10 mouse cellular contexts compared by ENCODE assay signal in genomic region chr5:64044790-64045189, GRCm38 (mm10). TPM values are rescaled to one million over a fixed set of nuclear protein-coding genes. Genes with fewer than 3 reads are reported as not detected.
DNase-seq lines count a peak whose midpoint lies in the region; TF ChIP-seq lines count a peak whose summit lies in the region.
"Had no signal": no experiment of that assay in that cellular context is flagged by ENCODE, and none has a peak within 500 bp of the region (broad histone marks: within the 10 kb centered on the region; RNA-seq: fewer than 3 reads in every experiment).

No protein-coding gene starts in this region.

- no peak overlapping the region for H3K4me3 ChIP-seq in cortical plate, adult 2 months (ENCODE audit: insufficient read depth, low read length)
- peak overlapping the region; percentile 17 for H3K4me3 ChIP-seq in macrophage (ENCODE audit: inconsistent target)
- H3K4me3 ChIP-seq: limb, embryonic 13.5 days had no signal

- TF ChIP-seq CTCF in cortical plate, adult 2 months (IDR thresholded peaks at IDR 0.05; ENCODE audit: extremely low read depth, insufficient read depth, low read length): no peak

- DNase-seq in spleen, adult 18-20 months: peak; percentile 12 to 28
- DNase-seq in spleen, postnatal 14 days (ENCODE audit: low spot score in 2 of 2): no peak
- DNase-seq in thymus, postnatal 25 days: peak; percentile 53
- DNase-seq in lung, postnatal 14 days: no peak
- DNase-seq in urinary bladder, adult 2 months (ENCODE audit: low spot score): no peak
- no peak for DNase-seq in ovary, adult 18-20 months (ENCODE audit: low spot score)
- DNase-seq: heart, postnatal 14 days had no signal

- H3K4me1 ChIP-seq in cortical plate, adult 2 months (ENCODE audit: control insufficient read depth, insufficient read depth, low read length): no peaks in the 10 kb centered on the region

- H3K36me3 ChIP-seq in macrophage (ENCODE audit: inconsistent target): no peaks in the 10 kb centered on the region
- H3K36me3 ChIP-seq: limb, embryonic 13.5 days had no signal

- 6% methylated on average over 18 of the region's 18 CpGs for WGBS in macrophage (ENCODE audit: missing documents)

- TF ChIP-seq POLR2A in cortical plate, adult 2 months (IDR thresholded peaks at IDR 0.05; ENCODE audit: extremely low read depth, insufficient read depth, low read length): 0 out of 2 replicates have a peak, but pooled peaks have one; percentile 33

- H3K27ac ChIP-seq in cortical plate, adult 2 months (ENCODE audit: insufficient read depth, low read length): no peak overlapping the region
- peak overlapping the region; percentile 31; the same call in 1 of the 2 replicates for H3K27ac ChIP-seq in macrophage
- H3K27ac ChIP-seq: limb, embryonic 13.5 days had no signal

- no peaks in the 10 kb centered on the region for H3K79me2 ChIP-seq in macrophage (ENCODE audit: inconsistent target)

RNA-seq across cellular contexts. Expression of gene Pgm2, which starts 48.0 kb away (rescaled TPM):
- polyA plus RNA-seq in cortical plate, adult 2 months (2012; rRNA removed): 10.7 and 11.4 TPM in 2 replicates
- 10 to 100 TPM; 17.4 to 49.6 (median 33.8) TPM for total RNA-seq in macrophage (2018; cell fraction: chromatin; rRNA removed)
- total RNA-seq in macrophage (2018; cell fraction: cytosol; rRNA removed): 10 to 100 TPM; 14.8 to 31.9 (median 21.2) TPM
- total RNA-seq in macrophage (2018; cell fraction: nucleus; rRNA removed): 10 to 100 TPM; 11.3 to 42.8 (median 21.5) TPM
- 25.5 to 41.9 TPM (median 32.8 TPM) in 3 replicates for polyA plus RNA-seq in macrophage (2018)
- 33.6 and 35.8 TPM in 2 replicates for polyA plus RNA-seq in urinary bladder, adult 2 months (2012; rRNA removed)

Comparison
In these comparisons a context has a peak if more than half of its experiments do, and no peak if none do; other contexts are left out.
1. DNase-seq: peak in spleen, adult 18-20 months (2 of 2) and thymus, postnatal 25 days (single experiment); none in spleen, postnatal 14 days (0 of 2), lung, postnatal 14 days (single experiment), urinary bladder, adult 2 months (single experiment) and ovary, adult 18-20 months (single experiment).